Comparison of ENCODE assay signal across 17 mouse cellular contexts in the genomic region with DNA sequence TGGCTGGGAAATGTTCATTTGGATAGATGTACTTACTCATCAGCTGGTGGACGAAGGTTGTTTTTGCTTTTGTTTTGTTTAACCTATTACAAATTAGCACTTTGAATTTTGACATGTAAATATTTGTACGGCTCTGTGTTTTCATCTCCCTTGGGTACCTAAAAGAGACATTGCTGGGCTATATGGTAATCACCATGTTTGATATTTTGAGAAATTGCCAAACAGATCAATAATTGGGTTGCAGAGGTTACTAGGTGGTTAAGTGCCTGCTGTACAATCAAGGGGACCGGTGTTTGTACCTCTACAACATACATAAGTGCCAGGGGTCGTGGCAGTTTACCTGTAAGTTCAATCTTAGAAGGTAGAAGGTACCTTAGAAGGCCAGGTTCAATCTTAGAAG. TPM values are rescaled to one million over a fixed set of nuclear protein-coding genes. Genes with fewer than 3 reads are reported as not detected.
"Had no signal": no experiment of that assay in that cellular context is flagged by ENCODE, and none has a peak within 500 bp of the region (broad histone marks: within the 10 kb centered on the region; RNA-seq: fewer than 3 reads in every experiment).

No protein-coding gene starts in this region.

- H3K27ac ChIP-seq: neural tube, embryonic 13.5 days; neural tube, embryonic 15.5 days; stomach, embryonic 15.5 days; stomach, postnatal 0 days had no signal

- H3K4me2 ChIP-seq: neural tube, embryonic 13.5 days; neural tube, embryonic 15.5 days; stomach, embryonic 15.5 days had no signal

- H3K4me3 ChIP-seq: neural tube, embryonic 13.5 days; neural tube, embryonic 15.5 days; stomach, embryonic 15.5 days had no signal

- H3K9me3 ChIP-seq: neural tube, embryonic 13.5 days; neural tube, embryonic 15.5 days; stomach, embryonic 15.5 days had no signal

- H3K36me3 ChIP-seq: neural tube, embryonic 13.5 days; neural tube, embryonic 15.5 days; stomach, embryonic 15.5 days had no signal

- H3K9ac ChIP-seq: neural tube, embryonic 13.5 days; neural tube, embryonic 15.5 days; stomach, embryonic 15.5 days had no signal

- H3K27me3 ChIP-seq: neural tube, embryonic 13.5 days; neural tube, embryonic 15.5 days; stomach, embryonic 15.5 days had no signal

- DNase-seq: retina, postnatal 1 day; right cerebral cortex, adult 18-20 months; right cerebral cortex, postnatal 14 days; right cerebral cortex, postnatal 25 days; right cerebral cortex, postnatal 4 days; spleen, adult 18-20 months; thymus, adult 18-20 months; thymus, adult 2 months; thymus, postnatal 14 days; thymus, postnatal 25 days; thymus, postnatal 36 days; thymus, postnatal 4 days had no signal

RNA-seq across cellular contexts. Expression of gene Parva, which starts 19.2 kb away (rescaled TPM):
- total RNA-seq: neutrophil, adult 5-6 weeks had no signal
